Mouse (Mus musculus) limb, embryonic 14.5 days (tissue): Measurements from ENCODE around the gene Celsr3. TPM values are rescaled to one million over a fixed set of nuclear protein-coding genes. Genes with fewer than 3 reads are reported as not detected.

Experiments
- ATAC-seq: fragments of 200-750 bp; cut with Nextera tagmentation; 2 replicates; pipeline ENCODE4 v1.8.0; 2017; ENCODE audit warnings: low read depth, moderate number of reproducible peaks, moderate TSS enrichment; ENCODE audit not compliant: low FRiP score
- DNase-seq: peaks from one replicate; pipeline ENCODE4 v3.0.0-alpha.2; 2015; ENCODE audit warnings: low spot score
- H3K27ac ChIP-seq: fragments of 300-500 bp; sonication (generic); replicated peaks from 2 replicates; pipeline ENCODE4 v1.5.1; 2014; ENCODE audit warnings: low read depth, mild to moderate bottlenecking, low read length, moderate library complexity, mixed read lengths
- H3K27me3 ChIP-seq: fragments of 300-500 bp; sonication (generic); 2 replicates; pipeline ENCODE4 v1.6.1; 2014; ENCODE audit warnings: low read length, mixed read lengths; ENCODE audit not compliant: control insufficient read depth, insufficient read depth
- H3K36me3 ChIP-seq: fragments of 300-500 bp; sonication (generic); 2 replicates; pipeline ENCODE4 v1.6.1; 2014; ENCODE audit warnings: mild to moderate bottlenecking, low read length, moderate library complexity, mixed read lengths; ENCODE audit not compliant: control insufficient read depth, insufficient read depth
- H3K4me1 ChIP-seq: fragments of 300-500 bp; sonication (generic); 2 replicates; pipeline ENCODE4 v1.6.1; 2014; ENCODE audit warnings: antibody characterized with exemption, low read length, mixed read lengths; ENCODE audit not compliant: control insufficient read depth, insufficient read depth
- H3K4me2 ChIP-seq: fragments of 300-500 bp; sonication (generic); replicated peaks from 2 replicates; pipeline ENCODE4 v1.6.1; 2014; ENCODE audit warnings: low read depth, mild to moderate bottlenecking, low read length, moderate library complexity; ENCODE audit not compliant: severe bottlenecking
- H3K4me3 ChIP-seq: fragments of 300-500 bp; sonication (generic); replicated peaks from 2 replicates; pipeline ENCODE4 v1.5.1; 2014; ENCODE audit warnings: low read length
- H3K9ac ChIP-seq: fragments of 300-500 bp; sonication (generic); 2 replicates; pipeline ENCODE4 v1.6.1; 2014; ENCODE audit warnings: mild to moderate bottlenecking, low read depth, low read length, moderate library complexity; ENCODE audit not compliant: severe bottlenecking
- H3K9me3 ChIP-seq: fragments of 300-500 bp; sonication (generic); 2 replicates; pipeline ENCODE4 v1.6.1; 2016; ENCODE audit warnings: low read length; ENCODE audit not compliant: control insufficient read depth
- POLR2A ChIP-seq: fragments of 200-500 bp; IDR thresholded peaks from 2 replicates; pipeline ENCODE4 v1.8.0; 2012; ENCODE audit warnings: inconsistent platforms, mild to moderate bottlenecking, moderate library complexity, borderline replicate concordance; ENCODE audit not compliant: insufficient read depth, insufficient read length; ENCODE audit errors: extremely low read depth
- whole genome bisulfite sequencing: fragments of 180-500 bp; shearing (Covaris S2); extraction: QIAGEN DNeasy Blood & Tissue Kit; methylation state at CpG from one replicate; pipeline ENCODE4 v1.1.7; 2014; 5-methylcytosine and 5-hydroxymethylcytosine counted together
- polyA plus RNA-seq, 2 experiments: library from polyadenylated mRNA; depleted of rRNA in 1 of 2; stranded (reverse) in 1 of 2; unstranded in 1 of 2; fragments of >200 nt; fragmentation: Nextera tagmentation in 1 of 2; extraction: Ambion mirVana in 1 of 2; gene quantifications; 2 replicates each; pipeline versions ENCODE4 v1.2.1 to v1.2.3; 2012 to 2014

The Celsr3 gene
- polyA plus RNA-seq, 2 experiments, result 0.12 to 0.36 TPM

- Histone ChIP-seq H3K27me3 (no peaks in the 10 kb centered on the region), H3K27ac (no peak overlapping the region), H3K4me1 (no peaks in the 10 kb centered on the region; the same call in 1 of the 2 replicates), H3K36me3 (peaks cover 70% of the 10 kb centered on the region), H3K9ac (no peak overlapping the region), H3K9me3 (no peaks in the 10 kb centered on the region), H3K4me3 (no peak overlapping the region), H3K4me2 (no peak overlapping the region)
- WGBS, result 100% methylated on average over 1 of the region's 1 CpGs
- ATAC-seq (no peak), DNase-seq (no peak)
- no peak for TF ChIP-seq POLR2A
Observed at GRCm38 (mm10) chr9:108806831-108807230, 19.3 kb upstream of the Celsr3 start.

DNA sequence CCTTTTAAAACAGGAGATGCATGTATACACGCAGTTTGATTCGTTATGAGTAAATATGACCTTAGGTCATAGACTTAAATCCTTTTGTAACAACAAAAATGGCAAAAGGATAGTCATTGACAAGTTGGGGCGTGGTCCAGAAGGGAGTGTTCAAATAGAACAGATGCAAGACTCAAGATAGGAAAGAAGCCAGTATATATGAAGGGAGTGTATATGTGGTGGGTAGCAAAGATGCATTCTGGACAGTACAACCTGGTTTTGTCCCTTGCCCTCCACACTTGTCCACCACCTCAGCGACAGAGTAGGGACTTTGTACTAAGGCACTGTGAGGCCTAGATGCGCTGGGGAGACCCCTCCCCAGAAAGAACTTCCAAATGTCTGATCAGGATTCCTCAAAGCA is 18.4 kb upstream of the Celsr3 start:
- no peak for DNase-seq
- no peaks in the 10 kb centered on the region for H3K27me3 ChIP-seq
- no peak overlapping the region for H3K27ac ChIP-seq
- H3K9me3 ChIP-seq, result no peaks in the 10 kb centered on the region
- TF ChIP-seq POLR2A, result no peak
- peak; percentile 31 for ATAC-seq
- H3K36me3 ChIP-seq, result peaks cover 70% of the 10 kb centered on the region
- H3K4me3 ChIP-seq, result no peak overlapping the region
- H3K4me2 ChIP-seq, result no peak overlapping the region; the same call in 1 of the 2 replicates
- H3K4me1 ChIP-seq, result no peaks in the 10 kb centered on the region; the same call in 1 of the 2 replicates
- WGBS, result 72% methylated on average over 5 of the region's 5 CpGs
- no peak overlapping the region for H3K9ac ChIP-seq

GRCm38 (mm10) chr9:108808163-108808665 is 17.9 kb upstream of the Celsr3 start, which contains the start of gene Nckipsd:
Gene Nckipsd, plus strand, starts transcription at chr9:108808368.
- no peak within 1 kb of the TSS for H3K27ac ChIP-seq
- DNase-seq, result peak; percentile 94

DNA sequence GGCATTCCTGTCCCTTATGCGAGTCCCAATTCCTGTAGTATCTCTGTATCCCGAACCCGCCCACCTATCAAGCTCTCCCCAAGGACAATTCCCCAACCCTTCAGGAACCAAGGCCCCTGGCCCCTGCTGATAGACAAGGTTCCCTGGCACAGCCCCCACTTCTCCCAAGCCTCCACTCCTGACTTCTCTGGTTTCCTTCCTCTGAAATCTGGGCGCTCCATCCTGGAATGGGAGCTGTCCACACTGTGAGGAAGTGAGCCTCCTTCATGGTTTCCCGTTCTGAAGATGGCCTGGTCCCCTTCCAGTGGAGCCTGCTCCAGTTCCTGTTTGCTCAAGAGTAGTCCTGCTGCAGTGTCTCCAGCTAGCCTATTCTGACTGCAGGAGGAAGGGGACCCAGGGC is 16.9 kb upstream of the Celsr3 start:
- no peaks in the 10 kb centered on the region for H3K27me3 ChIP-seq
- peak overlapping the region; percentile 78 for H3K4me3 ChIP-seq
- no peaks in the 10 kb centered on the region for H3K9me3 ChIP-seq
- WGBS, result 66% methylated on average over 5 of the region's 5 CpGs
- no peak for DNase-seq
- H3K9ac ChIP-seq, result no peak overlapping the region
- ATAC-seq, result no peak
- H3K36me3 ChIP-seq, result peaks cover 70% of the 10 kb centered on the region
- H3K4me2 ChIP-seq, result peak overlapping the region; percentile 88
- H3K4me1 ChIP-seq, result no peaks in the 10 kb centered on the region; the same call in 1 of the 2 replicates
- TF ChIP-seq POLR2A, result no peak
- no peak overlapping the region for H3K27ac ChIP-seq

More at GRCm38 (mm10) chr9:108808163-108808665, 17.9 kb upstream of the Celsr3 start, which contains the start of gene Nckipsd:
- H3K4me1 ChIP-seq, result no peaks in the 10 kb centered on the region; the same call in 1 of the 2 replicates
- H3K4me3 ChIP-seq, result peak within 1 kb of the TSS; percentile 78
- peaks cover 70% of the 10 kb centered on the region for H3K36me3 ChIP-seq
- 1% methylated on average over 30 of the region's 62 CpGs for WGBS
- peak within 1 kb of the TSS; percentile 88 for H3K4me2 ChIP-seq
- peak within 1 kb of the TSS; percentile 86 for H3K9ac ChIP-seq
- ATAC-seq, result peak; percentile 90
- H3K27me3 ChIP-seq, result no peaks in the 10 kb centered on the region
- 0 out of 2 replicates have a peak, but pooled peaks have one; percentile 14 for TF ChIP-seq POLR2A
- no peaks in the 10 kb centered on the region for H3K9me3 ChIP-seq

DNA sequence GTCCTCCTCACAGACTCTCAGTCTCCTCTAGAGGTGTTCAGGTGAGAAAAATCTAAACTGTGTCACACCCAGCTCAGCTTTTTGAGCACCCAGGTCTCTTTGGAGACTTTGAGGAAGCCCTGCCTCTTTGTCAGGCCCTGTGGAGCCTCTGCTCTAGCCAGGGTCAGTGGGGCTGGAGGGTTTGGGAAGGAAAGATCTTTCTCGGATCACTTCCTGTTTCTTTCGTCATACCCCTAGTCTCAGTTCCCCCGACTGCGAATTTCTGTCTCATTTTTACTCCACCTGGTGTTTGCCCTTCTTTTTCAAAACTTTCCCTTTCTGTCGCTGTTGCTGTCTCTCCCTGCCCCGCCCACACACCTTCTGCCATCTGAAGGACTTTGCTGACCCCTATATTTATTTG is 16.4 kb upstream of the Celsr3 start:
- Histone ChIP-seq H3K9me3 (no peaks in the 10 kb centered on the region), H3K4me1 (no peaks in the 10 kb centered on the region; the same call in 1 of the 2 replicates), H3K27ac (no peak overlapping the region), H3K36me3 (peaks cover 70% of the 10 kb centered on the region), H3K4me3 (no peak overlapping the region), H3K27me3 (no peaks in the 10 kb centered on the region), H3K4me2 (0 out of 2 replicates have a peak overlapping the region, but pooled peaks have one; percentile 88), H3K9ac (no peak overlapping the region)
- TF ChIP-seq POLR2A, result no peak
- WGBS, result 84% methylated on average over 6 of the region's 6 CpGs
- ATAC-seq (no peak), DNase-seq (no peak)
